Mouse (Mus musculus): Measurements from ENCODE around the gene Mpv17l. TPM values are rescaled to one million over a fixed set of nuclear protein-coding genes. Genes with fewer than 3 reads are reported as not detected.

The Mpv17l gene
- polyA plus RNA-seq (2014; fragmentation: Illumina TruSeq; extraction: RNeasy Lipid Tissue Mini Kit (QIAGEN cat#74804); ENCODE audit: low read depth, low replicate concordance): 1.4 TPM

DNA sequence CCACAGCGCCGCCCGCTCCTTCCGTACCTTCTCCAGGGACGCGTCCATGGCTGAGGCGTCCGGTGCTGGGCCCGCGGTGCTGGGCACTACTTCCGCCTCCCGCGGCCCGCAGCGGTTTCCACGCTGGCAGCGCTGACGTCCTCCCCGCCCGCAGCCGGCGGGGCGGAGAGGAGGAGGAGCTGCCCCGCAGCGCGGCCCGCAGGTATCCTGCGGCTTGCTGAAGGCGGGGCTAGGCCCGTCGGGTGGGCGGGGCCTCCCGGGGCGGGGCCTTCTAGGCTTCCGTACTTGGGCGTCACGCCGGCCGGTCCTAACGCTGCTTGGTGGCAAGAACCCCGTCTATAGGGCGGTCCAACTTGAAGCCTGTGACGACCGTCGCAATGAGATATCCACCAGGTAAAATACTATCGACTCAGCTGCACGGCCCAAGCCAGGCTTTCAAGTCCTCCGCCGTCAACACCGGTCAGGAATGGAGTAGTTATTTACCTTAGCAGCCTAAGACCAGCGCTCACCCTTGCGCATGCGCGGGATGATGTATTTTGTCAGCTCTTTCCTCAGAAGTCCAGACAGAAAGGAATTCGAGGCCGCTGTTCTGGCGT is at the start of gene Mpv17l, which contains the start of gene Pdxdc1:
Gene Mpv17l (plus strand): TSS at position 274 of the 596 bp plus-strand sequence.
Gene Pdxdc1 (minus strand): TSS at position 244 of the 596 bp plus-strand sequence.

GRCm38 (mm10) chr16:13986574-13987478 is 83.9 kb downstream of the Mpv17l start, which contains the start of the genes 2900011O08Rik and Ifitm7:
2900011O08Rik (plus strand) TSS chr16:13986604.
Ifitm7 (minus strand) TSS chr16:13986888.

Other genes with a start within 250 kb of the Mpv17l start
- 11.7 TPM for gene Parn, start 235.0 kb upstream of the Mpv17l start, polyA plus RNA-seq (2014; fragmentation: Illumina TruSeq; extraction: RNeasy Lipid Tissue Mini Kit (QIAGEN cat#74804); ENCODE audit: low read depth, low replicate concordance)
- 53.7 TPM for gene Bfar, start 231.3 kb upstream of the Mpv17l start, polyA plus RNA-seq (2014; fragmentation: Illumina TruSeq; extraction: RNeasy Lipid Tissue Mini Kit (QIAGEN cat#74804); ENCODE audit: low read depth, low replicate concordance)
- gene 3110001I22Rik, start 231.2 kb upstream of the Mpv17l start, polyA plus RNA-seq (2014; fragmentation: Illumina TruSeq; extraction: RNeasy Lipid Tissue Mini Kit (QIAGEN cat#74804); ENCODE audit: low read depth, low replicate concordance): 2.6 TPM
- gene Pla2g10, start 172.2 kb upstream of the Mpv17l start, polyA plus RNA-seq (2014; fragmentation: Illumina TruSeq; extraction: RNeasy Lipid Tissue Mini Kit (QIAGEN cat#74804); ENCODE audit: low read depth, low replicate concordance): not detected
- 34.6 TPM for gene Rrn3, start 122.5 kb upstream of the Mpv17l start, polyA plus RNA-seq (2014; fragmentation: Illumina TruSeq; extraction: RNeasy Lipid Tissue Mini Kit (QIAGEN cat#74804); ENCODE audit: low read depth, low replicate concordance)
- 60.1 TPM for gene Ntan1, start 84.3 kb upstream of the Mpv17l start, polyA plus RNA-seq (2014; fragmentation: Illumina TruSeq; extraction: RNeasy Lipid Tissue Mini Kit (QIAGEN cat#74804); ENCODE audit: low read depth, low replicate concordance)
- 91.0 TPM for gene Pdxdc1, start within 50 bp of the Mpv17l start, polyA plus RNA-seq (2014; fragmentation: Illumina TruSeq; extraction: RNeasy Lipid Tissue Mini Kit (QIAGEN cat#74804); ENCODE audit: low read depth, low replicate concordance)
- gene 2900011O08Rik, start 83.4 kb downstream of the Mpv17l start, polyA plus RNA-seq (2014; fragmentation: Illumina TruSeq; extraction: RNeasy Lipid Tissue Mini Kit (QIAGEN cat#74804); ENCODE audit: low read depth, low replicate concordance): not detected
- gene Ifitm7, start 83.7 kb downstream of the Mpv17l start, polyA plus RNA-seq (2014; fragmentation: Illumina TruSeq; extraction: RNeasy Lipid Tissue Mini Kit (QIAGEN cat#74804); ENCODE audit: low read depth, low replicate concordance): not detected

Measured in heart, adult 10 weeks (tissue).